Mouse (Mus musculus) liver, embryonic 13.5 days (tissue): ENCODE results near the gene Gm21987. TPM values are rescaled to one million over a fixed set of nuclear protein-coding genes. Genes with fewer than 3 reads are reported as not detected.
A peak's percentile ranks its signal among the peaks of the same experiment; 100 is the strongest.

Source experiments
- ATAC-seq: fragments of 200-750 bp; cut with Nextera tagmentation; 2 replicates; pipeline ENCODE4 v1.8.0; 2017; ENCODE audit warnings: low read depth, mild to moderate bottlenecking, moderate number of reproducible peaks, moderate library complexity
- DNase-seq: peaks from one replicate; pipeline ENCODE4 v3.0.0; 2022
- H3K27ac ChIP-seq: fragments of 300-500 bp; sonication (generic); 2 replicates; pipeline ENCODE4 v1.5.1; 2015; ENCODE audit warnings: moderate library complexity, mild to moderate bottlenecking, inconsistent platforms
- H3K27me3 ChIP-seq: fragments of 300-500 bp; sonication (generic); 2 replicates; pipeline ENCODE4 v1.6.1; 2015; ENCODE audit warnings: mild to moderate bottlenecking, inconsistent platforms
- H3K36me3 ChIP-seq: fragments of 300-500 bp; sonication (generic); 2 replicates; pipeline ENCODE4 v1.6.1; 2015; ENCODE audit warnings: mild to moderate bottlenecking, inconsistent platforms
- H3K4me1 ChIP-seq: fragments of 300-500 bp; sonication (generic); replicated peaks from 2 replicates; pipeline ENCODE4 v1.6.1; 2015; ENCODE audit warnings: inconsistent platforms
- H3K4me2 ChIP-seq: fragments of 300-500 bp; sonication (generic); 2 replicates; pipeline ENCODE4 v1.6.1; 2015; ENCODE audit warnings: inconsistent platforms, mild to moderate bottlenecking, moderate library complexity
- H3K4me3 ChIP-seq: fragments of 300-500 bp; sonication (generic); replicated peaks from 2 replicates; pipeline ENCODE4 v1.5.1; 2015; ENCODE audit warnings: mild to moderate bottlenecking, inconsistent platforms
- H3K9ac ChIP-seq: fragments of 300-500 bp; sonication (generic); 2 replicates; pipeline ENCODE4 v1.6.1; 2015; ENCODE audit warnings: mild to moderate bottlenecking, inconsistent platforms
- H3K9me3 ChIP-seq: fragments of 300-500 bp; sonication (generic); replicated peaks from 2 replicates; pipeline ENCODE4 v1.6.1; 2016; ENCODE audit warnings: inconsistent platforms
- WGBS: fragments of 180-500 bp; shearing (Covaris S2); methylation state at CpG from one replicate; pipeline ENCODE4 v1.1.7; 2015; ENCODE audit not compliant: insufficient replicate concordance; 5-methylcytosine and 5-hydroxymethylcytosine counted together
- polyA plus RNA-seq: library from polyadenylated mRNA; unstranded; fragments of >200 nt; fragmentation: Nextera tagmentation; extraction: Ambion mirVana; gene quantifications from 2 replicates; pipeline ENCODE4 v1.2.1, GENCODE M21; 2015

The Gm21987 gene
- polyA plus RNA-seq, 1 experiment from 2014 or later = not detected

GRCm38 (mm10) chr16:38350361-38350855 is 3.6 kb downstream of the Gm21987 start:
- Histone ChIP-seq H3K27me3 (no peaks in the 10 kb centered on the region), H3K36me3 (peaks cover 44% of the 10 kb centered on the region), H3K9me3 (no peaks in the 10 kb centered on the region), H3K4me3 (peak overlapping the region; percentile 20), H3K27ac (peak overlapping the region; percentile 85), H3K4me2 (peak overlapping the region; percentile 56), H3K9ac (peak overlapping the region; percentile 61), H3K4me1 (peaks cover 73% of the 10 kb centered on the region)
- 28% methylated on average over 7 of the region's 7 CpGs for whole genome bisulfite sequencing
- peak; percentile 57 for DNase-seq
- ATAC-seq = peak; percentile 64

GRCm38 (mm10) chr16:38350939-38351338 is 4.1 kb downstream of the Gm21987 start:
- H3K36me3 ChIP-seq = peaks cover 44% of the 10 kb centered on the region
- no peak overlapping the region for H3K4me3 ChIP-seq
- H3K9me3 ChIP-seq = no peaks in the 10 kb centered on the region
- H3K27me3 ChIP-seq = no peaks in the 10 kb centered on the region
- peak overlapping the region; percentile 56 for H3K4me2 ChIP-seq
- WGBS = 60% methylated on average over 6 of the region's 6 CpGs
- no peak for ATAC-seq
- H3K4me1 ChIP-seq = peaks cover 67% of the 10 kb centered on the region
- peak overlapping the region; percentile 85 for H3K27ac ChIP-seq
- no peak for DNase-seq
- H3K9ac ChIP-seq = peak overlapping the region; percentile 61

- Histone ChIP-seq H3K9me3 (no peaks in the 10 kb centered on the region), H3K9ac (no peak overlapping the region), H3K4me2 (no peak overlapping the region), H3K4me1 (peaks cover 63% of the 10 kb centered on the region), H3K36me3 (peaks cover 44% of the 10 kb centered on the region), H3K27me3 (no peaks in the 10 kb centered on the region), H3K27ac (peak overlapping the region; percentile 54), H3K4me3 (no peak overlapping the region)
- 77% methylated on average over 7 of the region's 7 CpGs for WGBS
- DNase-seq (no peak), ATAC-seq (no peak)
Measured at GRCm38 (mm10) chr16:38352031-38352430, 5.2 kb downstream of the Gm21987 start.

- ATAC-seq (no peak), DNase-seq (no peak)
- Histone ChIP-seq H3K4me1 (peaks cover 59% of the 10 kb centered on the region), H3K9ac (no peak overlapping the region), H3K27me3 (no peaks in the 10 kb centered on the region), H3K4me3 (no peak overlapping the region), H3K36me3 (peaks cover 45% of the 10 kb centered on the region), H3K4me2 (no peak overlapping the region), H3K27ac (no peak overlapping the region), H3K9me3 (no peaks in the 10 kb centered on the region)
Measured at GRCm38 (mm10) chr16:38352851-38353250, 6.0 kb downstream of the Gm21987 start.

GRCm38 (mm10) chr16:38353642-38354041 is 6.8 kb downstream of the Gm21987 start:
- peak overlapping the region; percentile 37 for H3K27ac ChIP-seq

GRCm38 (mm10) chr16:38354185-38354913 is 7.5 kb downstream of the Gm21987 start:
- no peak for DNase-seq
- H3K27ac ChIP-seq = peak overlapping the region; percentile 37; the same call in 1 of the 2 replicates
- H3K4me1 ChIP-seq = peaks cover 45% of the 10 kb centered on the region
- peaks cover 43% of the 10 kb centered on the region for H3K36me3 ChIP-seq
- no peak overlapping the region for H3K9ac ChIP-seq
- H3K4me2 ChIP-seq = no peak overlapping the region
- H3K4me3 ChIP-seq = no peak overlapping the region
- H3K27me3 ChIP-seq = no peaks in the 10 kb centered on the region
- 37% methylated on average over 5 of the region's 5 CpGs for WGBS
- ATAC-seq = no peak
- H3K9me3 ChIP-seq = no peaks in the 10 kb centered on the region

More at GRCm38 (mm10) chr16:38353642-38354041, 6.8 kb downstream of the Gm21987 start:
- peaks cover 51% of the 10 kb centered on the region for H3K4me1 ChIP-seq
- no peak overlapping the region for H3K9ac ChIP-seq
- ATAC-seq = no peak
- H3K36me3 ChIP-seq = peaks cover 48% of the 10 kb centered on the region
- no peak for DNase-seq
- H3K9me3 ChIP-seq = no peaks in the 10 kb centered on the region
- no peaks in the 10 kb centered on the region for H3K27me3 ChIP-seq
- WGBS = 63% methylated on average over 2 of the region's 2 CpGs
- H3K4me2 ChIP-seq = no peak overlapping the region
- no peak overlapping the region for H3K4me3 ChIP-seq

- no peak overlapping the region for H3K4me2 ChIP-seq
- DNase-seq = no peak
- peaks cover 10% of the 10 kb centered on the region for H3K36me3 ChIP-seq
- peaks cover 43% of the 10 kb centered on the region for H3K4me1 ChIP-seq
- H3K4me3 ChIP-seq = no peak overlapping the region
- no peak for ATAC-seq
- no peak overlapping the region for H3K27ac ChIP-seq
- 60% methylated on average over 6 of the region's 6 CpGs for WGBS
- no peaks in the 10 kb centered on the region for H3K27me3 ChIP-seq
- H3K9me3 ChIP-seq = no peaks in the 10 kb centered on the region
- H3K9ac ChIP-seq = no peak overlapping the region
Measured at GRCm38 (mm10) chr16:38358256-38358812, 11.5 kb downstream of the Gm21987 start.

- no peak for ATAC-seq
- H3K9me3 ChIP-seq = no peaks in the 10 kb centered on the region
- no peak overlapping the region for H3K27ac ChIP-seq
- H3K4me1 ChIP-seq = peaks cover 44% of the 10 kb centered on the region
- H3K36me3 ChIP-seq = peaks cover 4% of the 10 kb centered on the region; the same call in 1 of the 2 replicates
- no peaks in the 10 kb centered on the region for H3K27me3 ChIP-seq
- no peak overlapping the region for H3K9ac ChIP-seq
- DNase-seq = no peak
- no peak overlapping the region for H3K4me2 ChIP-seq
- WGBS = 83% methylated on average over 2 of the region's 2 CpGs
- no peak overlapping the region for H3K4me3 ChIP-seq
Measured at GRCm38 (mm10) chr16:38359241-38359640, 12.4 kb downstream of the Gm21987 start.

- H3K4me3 ChIP-seq = no peak overlapping the region
- H3K27me3 ChIP-seq = no peaks in the 10 kb centered on the region
- H3K4me2 ChIP-seq = no peak overlapping the region
- H3K4me1 ChIP-seq = peaks cover 45% of the 10 kb centered on the region
- no peak overlapping the region for H3K27ac ChIP-seq
- H3K9me3 ChIP-seq = no peaks in the 10 kb centered on the region
- ATAC-seq (no peak), DNase-seq (no peak)
- WGBS = 49% methylated on average over 3 of the region's 3 CpGs
- peaks cover 4% of the 10 kb centered on the region; the same call in 1 of the 2 replicates for H3K36me3 ChIP-seq
- no peak overlapping the region for H3K9ac ChIP-seq
Measured at GRCm38 (mm10) chr16:38359857-38360256, 13.0 kb downstream of the Gm21987 start.

- no peak for DNase-seq
- H3K27ac ChIP-seq = no peak overlapping the region
- ATAC-seq = 0 out of 2 replicates have a peak, but pooled peaks have one; percentile 30
- no peak overlapping the region for H3K9ac ChIP-seq
- no peak overlapping the region for H3K4me2 ChIP-seq
- H3K4me3 ChIP-seq = no peak overlapping the region
- no peaks in the 10 kb centered on the region for H3K9me3 ChIP-seq
- H3K4me1 ChIP-seq = peaks cover 45% of the 10 kb centered on the region
- peaks cover 4% of the 10 kb centered on the region; the same call in 1 of the 2 replicates for H3K36me3 ChIP-seq
- no peaks in the 10 kb centered on the region for H3K27me3 ChIP-seq
- 43% methylated on average over 2 of the region's 2 CpGs for WGBS
Measured at GRCm38 (mm10) chr16:38360317-38360716, 13.5 kb downstream of the Gm21987 start.

GRCm38 (mm10) chr16:38361933-38362332 is 15.1 kb downstream of the Gm21987 start, which contains the start of gene Popdc2:
Gene Popdc2 (plus strand): TSS chr16:38362209.
- H3K9ac ChIP-seq = peak within 1 kb of the TSS; percentile 29; the same call in 1 of the 2 replicates
- WGBS = 57% methylated on average over 10 of the region's 10 CpGs
- peak within 1 kb of the TSS; percentile 24 for H3K27ac ChIP-seq
- no peak for DNase-seq
- peaks cover 4% of the 10 kb centered on the region; the same call in 1 of the 2 replicates for H3K36me3 ChIP-seq
- no peak for ATAC-seq
- peak within 1 kb of the TSS; percentile 12 for H3K4me2 ChIP-seq
- H3K4me1 ChIP-seq = peaks cover 56% of the 10 kb centered on the region
- H3K4me3 ChIP-seq = no peak within 1 kb of the TSS
- H3K27me3 ChIP-seq = no peaks in the 10 kb centered on the region
- no peaks in the 10 kb centered on the region for H3K9me3 ChIP-seq
